10 mouse cellular contexts compared by ENCODE assay signal in the genomic region with DNA sequence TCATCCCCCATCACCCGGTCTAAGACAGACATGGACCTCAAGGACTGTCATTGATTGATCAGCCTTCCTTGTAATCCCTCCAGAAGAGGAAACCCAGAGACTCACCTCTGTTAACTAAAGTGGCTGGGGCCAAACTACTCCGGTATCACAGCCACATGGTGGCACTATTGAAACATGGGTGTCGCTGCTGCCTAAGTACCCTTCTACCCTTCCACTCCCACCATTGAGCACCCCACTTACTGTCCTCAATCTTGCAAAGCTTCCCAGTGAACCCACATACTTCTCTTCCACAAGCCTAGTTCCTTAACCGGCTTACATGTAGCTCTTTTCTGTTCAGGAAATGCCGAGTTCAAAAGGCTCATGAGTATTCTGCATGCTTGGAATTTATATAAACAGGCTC. TPM values are rescaled to one million over a fixed set of nuclear protein-coding genes. Genes with fewer than 3 reads are reported as not detected.
DNase-seq lines count a peak whose midpoint lies in the region; ATAC-seq and TF ChIP-seq lines count a peak whose summit lies in the region.
"Had no signal": no experiment of that assay in that cellular context is flagged by ENCODE, and none has a peak within 500 bp of the region (broad histone marks: within the 10 kb centered on the region; RNA-seq: fewer than 3 reads in every experiment).

No protein-coding gene starts in this region.

- DNase-seq in kidney, adult 18-20 months = peak; percentile 43
- peak; percentile 20 for DNase-seq in R1 (ENCODE audit: low read depth, low spot score)
- peak; percentile 44 for DNase-seq in kidney, adult 2 months
- peak; percentile 63 for DNase-seq in splenic B cell, adult 2 months (ENCODE audit: low read depth, low spot score)
- DNase-seq in right cerebral cortex, postnatal 14 days = no peak
- DNase-seq in urinary bladder, adult 18-20 months (ENCODE audit: low spot score in 2 of 2) = no peak
- DNase-seq in retina, postnatal 1 day = no peak

- no peaks in the 10 kb centered on the region for H3K9me3 ChIP-seq in kidney, embryonic 15.5 days (replicated peaks)
- H3K9me3 ChIP-seq: liver, embryonic 15.5 days had no signal

- no peaks in the 10 kb centered on the region for H3K27me3 ChIP-seq in kidney, embryonic 15.5 days
- no peaks in the 10 kb centered on the region for H3K27me3 ChIP-seq in kidney, adult 2 months (replicated peaks; ENCODE audit: control insufficient read depth, insufficient read depth, low read length)
- H3K27me3 ChIP-seq in splenic B cell, adult 2 months (ENCODE audit: control insufficient read depth, insufficient read depth, low read length, poor library complexity, severe bottlenecking) = no peaks in the 10 kb centered on the region
- H3K27me3 ChIP-seq: liver, embryonic 15.5 days had no signal

- ATAC-seq in kidney, embryonic 15.5 days (replicated peaks; ENCODE audit: low FRiP score) = no peak

- no peak overlapping the region for H3K4me2 ChIP-seq in kidney, embryonic 15.5 days
- H3K4me2 ChIP-seq: heart, embryonic 11.5 days; liver, embryonic 15.5 days had no signal

- H3K27ac ChIP-seq in kidney, embryonic 15.5 days = no peak overlapping the region
- H3K27ac ChIP-seq in kidney, adult 2 months (ENCODE audit: insufficient read depth, low read depth, low read length) = no peak overlapping the region
- H3K27ac ChIP-seq: liver, embryonic 15.5 days had no signal

- 0 out of 2 replicates have a peak, but pooled peaks cover 3% of the 10 kb centered on the region for H3K4me1 ChIP-seq in kidney, embryonic 15.5 days
- H3K4me1 ChIP-seq in kidney, adult 2 months (ENCODE audit: control insufficient read depth, insufficient read depth, low read length) = no peaks in the 10 kb centered on the region
- H3K4me1 ChIP-seq: liver, embryonic 15.5 days had no signal

- peak; percentile 82 for TF ChIP-seq CTCF in kidney, adult 2 months (conservative IDR thresholded peaks at IDR 0.05; ENCODE audit: insufficient read depth, insufficient read length, low read depth, low read length)

- H3K36me3 ChIP-seq in kidney, embryonic 15.5 days = no peaks in the 10 kb centered on the region
- no peaks in the 10 kb centered on the region for H3K36me3 ChIP-seq in kidney, adult 2 months (ENCODE audit: control insufficient read depth, insufficient read depth, low read length)
- H3K36me3 ChIP-seq in splenic B cell, adult 2 months (ENCODE audit: control insufficient read depth, insufficient read depth, low read length, poor library complexity, severe bottlenecking) = no peaks in the 10 kb centered on the region
- H3K36me3 ChIP-seq: liver, embryonic 15.5 days had no signal

- H3K9ac ChIP-seq in kidney, embryonic 15.5 days = no peak overlapping the region
- H3K9ac ChIP-seq: liver, embryonic 15.5 days had no signal

- no peak for TF ChIP-seq POLR2A in kidney, adult 2 months (IDR thresholded peaks at IDR 0.05; ENCODE audit: low read depth, low read length)

- H3K4me3 ChIP-seq in kidney, embryonic 15.5 days (replicated peaks) = no peak overlapping the region
- no peak overlapping the region for H3K4me3 ChIP-seq in kidney, adult 2 months (ENCODE audit: insufficient read depth, low read depth, low read length)
- H3K4me3 ChIP-seq: liver, embryonic 15.5 days had no signal

- WGBS in kidney, embryonic 15.5 days = 37% methylated on average over 5 of the region's 5 CpGs
- WGBS in kidney, adult 2 months = 29% methylated on average over 5 of the region's 5 CpGs

RNA-seq across cellular contexts. Expression of a gene that starts 22.8 kb away (rescaled TPM):
- 132 and 133 TPM in 2 replicates for polyA plus RNA-seq in kidney, embryonic 15.5 days (2015; fragmentation: Nextera tagmentation; extraction: Ambion mirVana)
- polyA plus RNA-seq in kidney, adult 2 months (2012; rRNA removed) = 254 and 334 TPM in 2 replicates

RNA-seq across cellular contexts. Expression of a gene that starts 50.5 kb away (rescaled TPM):
- 133 and 151 TPM in 2 replicates for polyA plus RNA-seq in kidney, embryonic 15.5 days (2015; fragmentation: Nextera tagmentation; extraction: Ambion mirVana)
- polyA plus RNA-seq in kidney, adult 2 months (2012; rRNA removed) = 50.1 and 63.1 TPM in 2 replicates

Comparison
In these comparisons a context has a peak if more than half of its experiments do, and no peak if none do; other contexts are left out.
1. DNase-seq: peak in kidney, adult 18-20 months (single experiment), R1 (single experiment), kidney, adult 2 months (single experiment) and splenic B cell, adult 2 months (single experiment); none in right cerebral cortex, postnatal 14 days (single experiment), urinary bladder, adult 18-20 months (0 of 2) and retina, postnatal 1 day (single experiment).